Mouse (Mus musculus): ENCODE data around the gene Mtmr14. TPM values are rescaled to one million over a fixed set of nuclear protein-coding genes. Genes with fewer than 3 reads are reported as not detected.

The Mtmr14 gene
- total RNA-seq, 2 experiments from 2014 or later = 12.6 to 14.5 TPM

Other genes with a start within 250 kb of the Mtmr14 start
- 10 to 100 TPM; 33.1 to 42.0 TPM for gene Thumpd3, start 191.6 kb upstream of the Mtmr14 start, total RNA-seq (2021)
- 100 to 1,000 TPM; 103 to 117 TPM for gene Setd5, start 160.5 kb upstream of the Mtmr14 start, total RNA-seq (2021)
- 10 to 100 TPM; 75.6 to 78.2 TPM for gene Lhfpl4, start 42.5 kb upstream of the Mtmr14 start, total RNA-seq (2021)
- gene Cpne9, start 44.5 kb downstream of the Mtmr14 start, total RNA-seq (2021) = 10 to 100 TPM; 17.6 to 22.7 TPM
- gene Brpf1, start 69.3 kb downstream of the Mtmr14 start, total RNA-seq (2021) = 10 to 100 TPM; 36.3 to 39.4 TPM
- 1 to 10 TPM; 8.3 to 9.5 TPM for gene Ogg1, start 89.1 kb downstream of the Mtmr14 start, total RNA-seq (2021)
- 10 to 100 TPM; 48.6 to 50.1 TPM for gene Camk1, start 106.1 kb downstream of the Mtmr14 start, total RNA-seq (2021)
- gene Tada3, start 140.0 kb downstream of the Mtmr14 start, total RNA-seq (2021) = 10 to 100 TPM; 53.4 to 56.1 TPM
- 100 to 1,000 TPM; 296 to 329 TPM for gene Arpc4, start 140.3 kb downstream of the Mtmr14 start, total RNA-seq (2021)
- 10 to 100 TPM; 17.8 to 19.3 TPM for gene Ttll3, start 151.4 kb downstream of the Mtmr14 start, total RNA-seq (2021)
- gene Rpusd3, start 181.5 kb downstream of the Mtmr14 start, total RNA-seq (2021) = 10 to 100 TPM; 31.1 to 32.4 TPM
- not detected for gene Cidec, start 197.9 kb downstream of the Mtmr14 start, total RNA-seq (2021)
- 10 to 100 TPM; 43.4 to 50.6 TPM for gene Jagn1, start 204.7 kb downstream of the Mtmr14 start, total RNA-seq (2021)
- gene Il17re, start 220.6 kb downstream of the Mtmr14 start, total RNA-seq (2021) = under 1 TPM; 0.25 to 0.27 TPM
- gene Il17rc, start 233.6 kb downstream of the Mtmr14 start, total RNA-seq (2021) = 1 to 10 TPM; 6.4 to 9.7 TPM
- gene Creld1, start 245.5 kb downstream of the Mtmr14 start, total RNA-seq (2021) = 100 to 1,000 TPM; 122 to 133 TPM

All from layer of hippocampus, postnatal 36 days (tissue).